ENCODE assay signal across 8 mouse cellular contexts in genomic region chr14:32482061-32482460, GRCm38 (mm10). TPM values are rescaled to one million over a fixed set of nuclear protein-coding genes. Genes with fewer than 3 reads are reported as not detected.
DNase-seq lines count a peak whose midpoint lies in the region; ATAC-seq and TF ChIP-seq lines count a peak whose summit lies in the region.

No protein-coding gene starts in this region.

- no peak for ATAC-seq in intestine, postnatal 0 days
- no peak for ATAC-seq in intestine, embryonic 16.5 days
- peak; percentile 63 for ATAC-seq in CD4-positive, CD25-positive, alpha-beta regulatory T cell, adult 4 months
- peak; percentile 66 for ATAC-seq in activated CD4-positive, CD25-positive, alpha-beta regulatory T cell, adult 4 months

- H3K9me3 ChIP-seq in intestine, postnatal 0 days (ENCODE audit: control insufficient read depth) = no peaks in the 10 kb centered on the region
- H3K9me3 ChIP-seq in intestine, embryonic 16.5 days (ENCODE audit: control insufficient read depth, low read length) = no peaks in the 10 kb centered on the region
- no peaks in the 10 kb centered on the region for H3K9me3 ChIP-seq in heart, embryonic 10.5 days

- H3K27ac ChIP-seq in intestine, postnatal 0 days (ENCODE audit: low read depth, low read length) = no peak overlapping the region
- no peak overlapping the region for H3K27ac ChIP-seq in intestine, embryonic 16.5 days (ENCODE audit: low read length)
- no peak overlapping the region for H3K27ac ChIP-seq in heart, embryonic 10.5 days

- peak; percentile 16 for DNase-seq in hindlimb bud, embryonic 11.5 days (ENCODE audit: extremely low spot score, low read depth, low spot score)
- DNase-seq in layer of hippocampus, adult 11-12 months (ENCODE audit: low spot score) = no peak
- DNase-seq in left cerebral cortex, adult 9 months (ENCODE audit: low spot score in 2 of 2) = no peak
- no peak for DNase-seq in heart, embryonic 10.5 days (ENCODE audit: low spot score)

- peak; percentile 93 for TF ChIP-seq CTCF in intestine, postnatal 0 days (IDR thresholded peaks at IDR 0.05; ENCODE audit: low read depth)

- no peaks in the 10 kb centered on the region for H3K27me3 ChIP-seq in intestine, postnatal 0 days (replicated peaks; ENCODE audit: control insufficient read depth, insufficient read depth, low read length)
- H3K27me3 ChIP-seq in intestine, embryonic 16.5 days (replicated peaks; ENCODE audit: control insufficient read depth, insufficient read depth, low read length) = no peaks in the 10 kb centered on the region
- H3K27me3 ChIP-seq in heart, embryonic 10.5 days (ENCODE audit: insufficient read depth, poor library complexity, severe bottlenecking) = peaks cover 27% of the 10 kb centered on the region

- no peaks in the 10 kb centered on the region for H3K4me1 ChIP-seq in intestine, postnatal 0 days (replicated peaks; ENCODE audit: control insufficient read depth, insufficient read depth, low read length)
- H3K4me1 ChIP-seq in intestine, embryonic 16.5 days (ENCODE audit: control insufficient read depth, insufficient read depth, low read length) = no peaks in the 10 kb centered on the region
- no peaks in the 10 kb centered on the region for H3K4me1 ChIP-seq in heart, embryonic 10.5 days

- WGBS in intestine, postnatal 0 days = 8% methylated on average over 3 of the region's 3 CpGs
- WGBS in intestine, embryonic 16.5 days = 8% methylated on average over 3 of the region's 3 CpGs
- WGBS in heart, embryonic 10.5 days = 9% methylated on average over 3 of the region's 3 CpGs

- H3K4me3 ChIP-seq in intestine, postnatal 0 days (ENCODE audit: low read depth, low read length) = no peak overlapping the region
- no peak overlapping the region for H3K4me3 ChIP-seq in intestine, embryonic 16.5 days (ENCODE audit: low read length)
- H3K4me3 ChIP-seq in heart, embryonic 10.5 days = no peak overlapping the region

- H3K36me3 ChIP-seq in intestine, postnatal 0 days (ENCODE audit: control insufficient read depth, insufficient read depth) = no peaks in the 10 kb centered on the region
- H3K36me3 ChIP-seq in intestine, embryonic 16.5 days (ENCODE audit: control insufficient read depth, insufficient read depth, low read length) = no peaks in the 10 kb centered on the region
- no peaks in the 10 kb centered on the region for H3K36me3 ChIP-seq in heart, embryonic 10.5 days

- no peak overlapping the region for H3K4me2 ChIP-seq in intestine, postnatal 0 days (replicated peaks; ENCODE audit: low read depth)
- H3K4me2 ChIP-seq in intestine, embryonic 16.5 days (ENCODE audit: low read depth, low read length) = no peak overlapping the region

- no peak overlapping the region for H3K9ac ChIP-seq in intestine, postnatal 0 days (ENCODE audit: low read depth, low read length)
- no peak overlapping the region for H3K9ac ChIP-seq in intestine, embryonic 16.5 days (ENCODE audit: low read depth, low read length)

RNA-seq across cellular contexts. Expression of gene Chat, which starts 16.3 kb away (rescaled TPM):
- polyA plus RNA-seq in intestine, postnatal 0 days (2015; fragmentation: Nextera tagmentation; extraction: Ambion mirVana) = 0.52 and 0.64 TPM in 2 replicates
- polyA plus RNA-seq in intestine, embryonic 16.5 days (2015; fragmentation: Nextera tagmentation; extraction: Ambion mirVana) = 1.4 and 1.5 TPM in 2 replicates
- polyA plus RNA-seq in CD4-positive, CD25-positive, alpha-beta regulatory T cell, adult 4 months (2017; shearing (Covaris generic)) = not detected
- polyA plus RNA-seq in activated CD4-positive, CD25-positive, alpha-beta regulatory T cell, adult 4 months (2017; shearing (Covaris generic)) = not detected
- 0.06 and 0.10 TPM in 2 replicates for polyA plus RNA-seq in heart, embryonic 10.5 days (2016; fragmentation: Nextera tagmentation; extraction: Ambion mirVana)

RNA-seq across cellular contexts. Expression of gene Slc18a3, which starts 17.4 kb away (rescaled TPM):
- polyA plus RNA-seq in intestine, postnatal 0 days (2015; fragmentation: Nextera tagmentation; extraction: Ambion mirVana) = 5.5 and 5.8 TPM in 2 replicates
- polyA plus RNA-seq in intestine, embryonic 16.5 days (2015; fragmentation: Nextera tagmentation; extraction: Ambion mirVana) = 7.5 and 8.6 TPM in 2 replicates
- not detected for polyA plus RNA-seq in CD4-positive, CD25-positive, alpha-beta regulatory T cell, adult 4 months (2017; shearing (Covaris generic))
- not detected for polyA plus RNA-seq in activated CD4-positive, CD25-positive, alpha-beta regulatory T cell, adult 4 months (2017; shearing (Covaris generic))
- 0.06 and 0.24 TPM in 2 replicates for polyA plus RNA-seq in heart, embryonic 10.5 days (2016; fragmentation: Nextera tagmentation; extraction: Ambion mirVana)

RNA-seq across cellular contexts. Expression of gene Ercc6, which starts 31.3 kb away (rescaled TPM):
- polyA plus RNA-seq in intestine, postnatal 0 days (2015; fragmentation: Nextera tagmentation; extraction: Ambion mirVana) = 7.7 and 8.4 TPM in 2 replicates
- 11.7 and 13.9 TPM in 2 replicates for polyA plus RNA-seq in intestine, embryonic 16.5 days (2015; fragmentation: Nextera tagmentation; extraction: Ambion mirVana)
- polyA plus RNA-seq in CD4-positive, CD25-positive, alpha-beta regulatory T cell, adult 4 months (2017; shearing (Covaris generic)) = 1 to 10 TPM; 6.3 to 9.7 TPM
- polyA plus RNA-seq in activated CD4-positive, CD25-positive, alpha-beta regulatory T cell, adult 4 months (2017; shearing (Covaris generic)) = 1 to 10 TPM; 6.7 to 7.3 TPM
- polyA plus RNA-seq in heart, embryonic 10.5 days (2016; fragmentation: Nextera tagmentation; extraction: Ambion mirVana) = 16.5 and 23.5 TPM in 2 replicates

Comparison
In these comparisons a context has a peak if more than half of its experiments do, and no peak if none do; other contexts are left out.
1. ATAC-seq: peak in CD4-positive, CD25-positive, alpha-beta regulatory T cell, adult 4 months (single experiment) and activated CD4-positive, CD25-positive, alpha-beta regulatory T cell, adult 4 months (single experiment); none in intestine, postnatal 0 days (single experiment) and intestine, embryonic 16.5 days (single experiment).